ENCODE assay signal across 8 mouse cellular contexts in the genomic region with DNA sequence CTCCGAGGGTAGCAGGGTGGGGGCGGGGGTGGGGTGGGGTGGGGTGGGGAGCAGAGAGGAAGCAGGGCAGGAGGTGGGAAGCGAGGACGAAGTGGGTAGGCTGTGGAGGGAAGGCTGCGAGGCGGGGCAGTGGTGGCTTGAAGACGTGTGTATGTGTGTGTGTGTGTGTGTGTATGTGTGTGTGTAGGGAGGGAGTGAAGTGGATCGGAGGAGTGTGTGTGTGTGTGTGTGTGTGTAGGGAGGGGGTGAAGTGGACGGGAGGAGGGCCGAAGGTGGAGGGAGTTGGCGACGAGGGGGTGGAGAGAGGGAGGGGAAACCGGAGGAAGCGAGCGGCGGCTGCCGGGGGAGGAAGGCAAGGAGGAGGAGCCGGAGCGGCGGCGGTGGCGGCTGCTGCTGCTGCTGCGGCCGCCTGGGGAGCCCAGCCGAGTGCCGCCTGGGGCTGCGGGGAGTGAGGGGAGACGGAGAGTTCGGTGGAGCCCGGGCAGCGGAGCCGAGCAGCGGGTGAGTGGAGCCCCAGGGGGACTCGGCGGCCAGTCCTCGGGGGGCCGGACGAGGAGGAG. TPM values are rescaled to one million over a fixed set of nuclear protein-coding genes. Genes with fewer than 3 reads are reported as not detected.
A peak's percentile ranks its signal among the peaks of the same experiment; 100 is the strongest.
DNase-seq lines count a peak whose midpoint lies in the region; ATAC-seq and TF ChIP-seq lines count a peak whose summit lies in the region.

A gene (plus strand): TSS at position 351 of the 560 bp plus-strand sequence.

- TF ChIP-seq CTCF in liver, embryonic 14.5 days (IDR thresholded peaks at IDR 0.05; ENCODE audit: low read depth): no peak
- no peak for TF ChIP-seq CTCF in stomach, postnatal 0 days (IDR thresholded peaks at IDR 0.05; ENCODE audit: low read depth)

- 11% methylated on average over 19 of the region's 38 CpGs for WGBS in forebrain, embryonic 10.5 days
- 11% methylated on average over 28 of the region's 38 CpGs for WGBS in heart, embryonic 14.5 days
- WGBS in liver, embryonic 14.5 days (ENCODE audit: insufficient replicate concordance): 4% methylated on average over 24 of the region's 38 CpGs
- WGBS in neural tube, embryonic 11.5 days: 6% methylated on average over 5 of the region's 38 CpGs
- 12% methylated on average over 9 of the region's 38 CpGs for WGBS in stomach, postnatal 0 days

- peak within 1 kb of the TSS; percentile 95 for H3K27ac ChIP-seq in forebrain, embryonic 10.5 days
- H3K27ac ChIP-seq in heart, embryonic 14.5 days (replicated peaks in 1 of 2; ENCODE audit: control insufficient read depth in 1 of 2, insufficient read depth in 1 of 2, low read depth in 2 of 2, low read length in 2 of 2): peak within 1 kb of the TSS; percentile 94 to 97
- H3K27ac ChIP-seq in liver, embryonic 14.5 days: peak within 1 kb of the TSS; percentile 78
- peak within 1 kb of the TSS; percentile 89 for H3K27ac ChIP-seq in neural tube, embryonic 11.5 days (ENCODE audit: low read depth, low read length)
- H3K27ac ChIP-seq in stomach, postnatal 0 days (replicated peaks): peak within 1 kb of the TSS; percentile 94

- peaks cover 48% of the 10 kb centered on the region for H3K4me1 ChIP-seq in forebrain, embryonic 10.5 days
- H3K4me1 ChIP-seq in heart, embryonic 14.5 days (ENCODE audit: control insufficient read depth in 2 of 2, insufficient read depth in 2 of 2, low read length in 2 of 2): peaks cover 5 to 28% of the 10 kb centered on the region in 2 experiments
- peaks cover 10 to 49% of the 10 kb centered on the region in 2 experiments; a peak in 3 of 4 replicates for H3K4me1 ChIP-seq in liver, embryonic 14.5 days (replicated peaks; ENCODE audit: control insufficient read depth in 2 of 2, insufficient read depth in 2 of 2, low read length in 1 of 2)
- H3K4me1 ChIP-seq in neural tube, embryonic 11.5 days (ENCODE audit: control insufficient read depth, insufficient read depth, low read length): peaks cover 4% of the 10 kb centered on the region; the same call in 1 of the 2 replicates
- no peaks in the 10 kb centered on the region for H3K4me1 ChIP-seq in stomach, postnatal 0 days (replicated peaks; ENCODE audit: control insufficient read depth, insufficient read depth)

- no peaks in the 10 kb centered on the region for H3K36me3 ChIP-seq in forebrain, embryonic 10.5 days (replicated peaks)
- H3K36me3 ChIP-seq in heart, embryonic 14.5 days (ENCODE audit: control insufficient read depth, insufficient read depth, low read length): no peaks in the 10 kb centered on the region
- peaks cover 2% of the 10 kb centered on the region; the same call in 1 of the 2 replicates for H3K36me3 ChIP-seq in liver, embryonic 14.5 days (replicated peaks; ENCODE audit: control insufficient read depth, insufficient read depth, low read depth)
- H3K36me3 ChIP-seq in neural tube, embryonic 11.5 days (ENCODE audit: control insufficient read depth, insufficient read depth, low read length): no peaks in the 10 kb centered on the region
- H3K36me3 ChIP-seq in stomach, postnatal 0 days (ENCODE audit: control insufficient read depth, insufficient read depth, low read length): no peaks in the 10 kb centered on the region

- H3K27me3 ChIP-seq in forebrain, embryonic 10.5 days (ENCODE audit: poor library complexity, severe bottlenecking): peaks cover 100% of the 10 kb centered on the region
- H3K27me3 ChIP-seq in heart, embryonic 14.5 days (ENCODE audit: control insufficient read depth, insufficient read depth, low read length): no peaks in the 10 kb centered on the region
- no peaks in the 10 kb centered on the region for H3K27me3 ChIP-seq in liver, embryonic 14.5 days (ENCODE audit: control insufficient read depth, insufficient read depth, low read length)
- peaks cover 9% of the 10 kb centered on the region; the same call in 1 of the 2 replicates for H3K27me3 ChIP-seq in neural tube, embryonic 11.5 days (ENCODE audit: control insufficient read depth, insufficient read depth, low read length)
- no peaks in the 10 kb centered on the region for H3K27me3 ChIP-seq in stomach, postnatal 0 days (ENCODE audit: control insufficient read depth, insufficient read depth, low read length)

- H3K4me3 ChIP-seq in forebrain, embryonic 10.5 days: peak within 1 kb of the TSS; percentile 67
- peak within 1 kb of the TSS; percentile 57 to 73 for H3K4me3 ChIP-seq in heart, embryonic 14.5 days (ENCODE audit: control insufficient read depth in 1 of 2, insufficient read depth in 1 of 2, low read depth in 1 of 2, low read length in 2 of 2)
- peak within 1 kb of the TSS; percentile 76 to 79 for H3K4me3 ChIP-seq in liver, embryonic 14.5 days (ENCODE audit: insufficient read depth in 1 of 2, low read depth in 2 of 2, low read length in 2 of 2)
- peak within 1 kb of the TSS; percentile 52 for H3K4me3 ChIP-seq in neural tube, embryonic 11.5 days (ENCODE audit: low read depth, low read length)
- H3K4me3 ChIP-seq in stomach, postnatal 0 days (ENCODE audit: low read depth, low read length): peak within 1 kb of the TSS; percentile 53

- no peak for TF ChIP-seq EP300 in liver, embryonic 14.5 days (IDR thresholded peaks at IDR 0.05; ENCODE audit: low read depth)
- TF ChIP-seq EP300 in stomach, postnatal 0 days (optimal IDR thresholded peaks at IDR 0.05): no peak

- peak within 1 kb of the TSS; percentile 77 for H3K9ac ChIP-seq in heart, embryonic 14.5 days (ENCODE audit: low read length)
- H3K9ac ChIP-seq in liver, embryonic 14.5 days (replicated peaks): peak within 1 kb of the TSS; percentile 78
- H3K9ac ChIP-seq in neural tube, embryonic 11.5 days (ENCODE audit: low read length): peak within 1 kb of the TSS; percentile 71
- peak within 1 kb of the TSS; percentile 71 for H3K9ac ChIP-seq in stomach, postnatal 0 days (ENCODE audit: low read length)

- DNase-seq in CD4-positive, CD25-positive, alpha-beta regulatory T cell, adult 2 months (ENCODE audit: low read depth, low spot score): peak; percentile 85
- peak; percentile 39 for DNase-seq in brain, embryonic 18.5 days (ENCODE audit: low read depth, low spot score)
- DNase-seq in forebrain, embryonic 10.5 days (ENCODE audit: extremely low spot score, low spot score): peak; percentile 83
- DNase-seq in kidney, postnatal 14 days: peak; percentile 87
- DNase-seq in liver, embryonic 14.5 days (ENCODE audit: low read depth in 3 of 3, low spot score in 3 of 3): peak; percentile 59 to 60 (median 59)
- peak; percentile 82 for DNase-seq in neural tube, embryonic 11.5 days (ENCODE audit: low spot score)
- DNase-seq in stomach, postnatal 0 days (ENCODE audit: low spot score): peak; percentile 88

- no peaks in the 10 kb centered on the region for H3K9me3 ChIP-seq in forebrain, embryonic 10.5 days
- no peaks in the 10 kb centered on the region for H3K9me3 ChIP-seq in heart, embryonic 14.5 days (ENCODE audit: control insufficient read depth, low read length)
- H3K9me3 ChIP-seq in liver, embryonic 14.5 days (ENCODE audit: control insufficient read depth, low read length): no peaks in the 10 kb centered on the region
- no peaks in the 10 kb centered on the region for H3K9me3 ChIP-seq in neural tube, embryonic 11.5 days (ENCODE audit: control insufficient read depth, low read length)
- no peaks in the 10 kb centered on the region for H3K9me3 ChIP-seq in stomach, postnatal 0 days (ENCODE audit: control insufficient read depth, low read length)

- peak; percentile 80 for ATAC-seq in heart, embryonic 14.5 days (ENCODE audit: insufficient number of reproducible peaks, insufficient read depth, low FRiP score, low read depth)
- ATAC-seq in liver, embryonic 14.5 days (ENCODE audit: insufficient read depth): peak; percentile 81
- peak; percentile 82 for ATAC-seq in neural tube, embryonic 11.5 days (ENCODE audit: insufficient read depth, low FRiP score, low TSS enrichment)
- peak; percentile 88 for ATAC-seq in stomach, postnatal 0 days (ENCODE audit: low FRiP score, low TSS enrichment)

- H3K4me2 ChIP-seq in heart, embryonic 14.5 days (ENCODE audit: low read length): peak within 1 kb of the TSS; percentile 72
- H3K4me2 ChIP-seq in liver, embryonic 14.5 days (ENCODE audit: low read depth): peak within 1 kb of the TSS; percentile 70
- peak within 1 kb of the TSS; percentile 65 for H3K4me2 ChIP-seq in neural tube, embryonic 11.5 days (ENCODE audit: low read depth)
- H3K4me2 ChIP-seq in stomach, postnatal 0 days (replicated peaks; ENCODE audit: low read depth): peak within 1 kb of the TSS; percentile 60

RNA-seq across cellular contexts. Expression of the gene that starts here (rescaled TPM):
- 67.4 and 70.8 TPM in 2 replicates for polyA plus RNA-seq in forebrain, embryonic 10.5 days (2016; fragmentation: Nextera tagmentation; extraction: Ambion mirVana)
- polyA plus RNA-seq in heart, embryonic 14.5 days (2014; fragmentation: Nextera tagmentation; extraction: Ambion mirVana): 34.8 and 36.2 TPM in 2 replicates
- polyA plus RNA-seq in liver, embryonic 14.5 days (2012; rRNA removed): 12.3 and 14.3 TPM in 2 replicates
- 12.6 and 14.7 TPM in 2 replicates for polyA plus RNA-seq in liver, embryonic 14.5 days (2014; fragmentation: Nextera tagmentation; extraction: Ambion mirVana)
- 39.2 and 39.6 TPM in 2 replicates for polyA plus RNA-seq in neural tube, embryonic 11.5 days (2014; fragmentation: Nextera tagmentation; extraction: Ambion mirVana)
- polyA plus RNA-seq in stomach, postnatal 0 days (2015; fragmentation: Nextera tagmentation; extraction: Ambion mirVana): 29.9 and 32.4 TPM in 2 replicates

Comparison
In these comparisons a context has a peak if more than half of its experiments do, and no peak if none do; other contexts are left out.
1. Peak in every context shown above with its lines: DNase-seq, ATAC-seq, H3K4me3 ChIP-seq and H3K27ac ChIP-seq.